Comparison of ENCODE assay signal across 15 mouse cellular contexts in genomic region chr11:24050032-24050757, GRCm38 (mm10). TPM values are rescaled to one million over a fixed set of nuclear protein-coding genes. Genes with fewer than 3 reads are reported as not detected.
DNase-seq lines count a peak whose midpoint lies in the region; ATAC-seq and TF ChIP-seq lines count a peak whose summit lies in the region.
"Had no signal": no experiment of that assay in that cellular context is flagged by ENCODE, and none has a peak within 500 bp of the region (broad histone marks: within the 10 kb centered on the region; RNA-seq: fewer than 3 reads in every experiment).

No protein-coding gene starts in this region.

- no peak for TF ChIP-seq EP300 in MEL (IDR thresholded peaks at IDR 0.05; ENCODE audit: low read depth in 1 of 2, low read length in 2 of 2)

- no peak for TF ChIP-seq POLR2A in MEL (IDR thresholded peaks at IDR 0.05; ENCODE audit: control insufficient read depth in 1 of 2, insufficient read depth in 1 of 2, low read depth in 1 of 2, low read length in 2 of 2, poor library complexity in 1 of 2)

- no peaks in the 10 kb centered on the region for H3K79me2 ChIP-seq in MEL (ENCODE audit: control insufficient read depth, insufficient read depth, low read length, poor library complexity)

- no peaks in the 10 kb centered on the region for H3K9me3 ChIP-seq in heart, embryonic 13.5 days
- no peaks in the 10 kb centered on the region for H3K9me3 ChIP-seq in MEL (replicated peaks; ENCODE audit: insufficient read depth, low read length)
- no peaks in the 10 kb centered on the region for H3K9me3 ChIP-seq in hindbrain, embryonic 11.5 days (ENCODE audit: control insufficient read depth, low read length)
- H3K9me3 ChIP-seq in midbrain, embryonic 15.5 days, result no peaks in the 10 kb centered on the region

- TF ChIP-seq CTCF in MEL (IDR thresholded peaks at IDR 0.05 in 2 of 3, conservative IDR thresholded peaks at IDR 0.05 in 1 of 3; ENCODE audit: control insufficient read depth in 1 of 3, insufficient read depth in 1 of 3, low read depth in 2 of 3, low read length in 3 of 3, poor library complexity in 1 of 3, severe bottlenecking in 1 of 3), result no peak

- WGBS in heart, embryonic 13.5 days, result 74% methylated on average over 11 of the region's 11 CpGs
- 84% methylated on average over 11 of the region's 11 CpGs for WGBS in hindbrain, embryonic 11.5 days
- WGBS in midbrain, embryonic 15.5 days, result 82% methylated on average over 11 of the region's 11 CpGs

- H3K27me3 ChIP-seq in heart, embryonic 13.5 days (replicated peaks), result peaks cover 20% of the 10 kb centered on the region
- peaks cover 2 to 3% of the 10 kb centered on the region in 2 experiments; a peak in 2 of 4 replicates for H3K27me3 ChIP-seq in MEL (ENCODE audit: control insufficient read depth in 1 of 2, insufficient read depth in 2 of 2, low read length in 2 of 2)
- no peaks in the 10 kb centered on the region; the same call in 1 of the 2 replicates for H3K27me3 ChIP-seq in hindbrain, embryonic 11.5 days (ENCODE audit: control insufficient read depth, insufficient read depth, low read length)
- H3K27me3 ChIP-seq in midbrain, embryonic 15.5 days (replicated peaks), result no peaks in the 10 kb centered on the region

- H3K4me1 ChIP-seq in heart, embryonic 13.5 days, result peaks cover 3% of the 10 kb centered on the region; the same call in 1 of the 2 replicates
- H3K4me1 ChIP-seq in MEL (ENCODE audit: control insufficient read depth in 1 of 2, insufficient read depth in 2 of 2, low read length in 2 of 2), result 0 out of 4 replicates have a peak, but pooled peaks cover 0 to 3% of the 10 kb centered on the region in 2 experiments
- H3K4me1 ChIP-seq in hindbrain, embryonic 11.5 days (replicated peaks; ENCODE audit: control insufficient read depth, insufficient read depth, low read length), result no peaks in the 10 kb centered on the region
- H3K4me1 ChIP-seq in midbrain, embryonic 15.5 days, result peaks cover 5% of the 10 kb centered on the region

- H3K4me2 ChIP-seq in heart, embryonic 13.5 days, result peak overlapping the region; percentile 78; the same call in 1 of the 2 replicates
- no peak overlapping the region for H3K4me2 ChIP-seq in hindbrain, embryonic 11.5 days (replicated peaks; ENCODE audit: low read depth, low read length)
- H3K4me2 ChIP-seq in midbrain, embryonic 15.5 days, result no peak overlapping the region

- no peak for ATAC-seq in heart, embryonic 13.5 days (ENCODE audit: extremely low read depth, insufficient number of reproducible peaks, low FRiP score, low TSS enrichment)
- ATAC-seq in hindbrain, embryonic 11.5 days (ENCODE audit: low FRiP score), result no peak
- 0 out of 2 replicates have a peak, but pooled peaks have one; percentile 3 for ATAC-seq in midbrain, embryonic 15.5 days (replicated peaks)

- no peak for DNase-seq in heart, postnatal 4 days
- no peak for DNase-seq in MEL (ENCODE audit: low read depth, low spot score)
- peak; percentile 12 for DNase-seq in hindbrain, embryonic 11.5 days (ENCODE audit: low spot score)
- DNase-seq in thymus, postnatal 4 days, result no peak
- DNase-seq in kidney, postnatal 25 days, result no peak
- no peak for DNase-seq in frontal cortex, adult 2 months (ENCODE audit: extremely low spot score in 1 of 2, low spot score in 1 of 2)
- DNase-seq: kidney, adult 9 months had no signal

- H3K4me3 ChIP-seq in heart, embryonic 13.5 days, result 0 out of 2 replicates have a peak overlapping the region, but pooled peaks have one; percentile 64
- no peak overlapping the region for H3K4me3 ChIP-seq in MEL (ENCODE audit: control insufficient read depth in 1 of 2, insufficient read depth in 1 of 2, low read depth in 2 of 2, low read length in 2 of 2)
- H3K4me3 ChIP-seq in hindbrain, embryonic 11.5 days (ENCODE audit: low read depth, low read length), result no peak overlapping the region
- no peak overlapping the region for H3K4me3 ChIP-seq in midbrain, embryonic 15.5 days

- H3K36me3 ChIP-seq in heart, embryonic 13.5 days, result no peaks in the 10 kb centered on the region
- no peaks in the 10 kb centered on the region for H3K36me3 ChIP-seq in MEL (ENCODE audit: control insufficient read depth in 1 of 2, insufficient read depth in 2 of 2, low read length in 2 of 2)
- H3K36me3 ChIP-seq in hindbrain, embryonic 11.5 days (ENCODE audit: control insufficient read depth, insufficient read depth, low read length), result no peaks in the 10 kb centered on the region
- H3K36me3 ChIP-seq in midbrain, embryonic 15.5 days (replicated peaks), result no peaks in the 10 kb centered on the region

- no peak for TF ChIP-seq RAD21 in MEL (IDR thresholded peaks at IDR 0.05; ENCODE audit: low read depth, low read length)

- no peak overlapping the region for H3K27ac ChIP-seq in heart, embryonic 13.5 days (replicated peaks)
- no peak overlapping the region for H3K27ac ChIP-seq in MEL (ENCODE audit: control insufficient read depth, low read depth, low read length)
- H3K27ac ChIP-seq in hindbrain, embryonic 11.5 days (ENCODE audit: low read depth, low read length), result no peak overlapping the region
- H3K27ac ChIP-seq in midbrain, embryonic 15.5 days, result no peak overlapping the region
- H3K27ac ChIP-seq: liver, embryonic 14.5 days had no signal

- H3K9ac ChIP-seq in heart, embryonic 13.5 days, result no peak overlapping the region
- H3K9ac ChIP-seq in MEL (ENCODE audit: control insufficient read depth, low read depth, low read length, poor library complexity, severe bottlenecking), result no peak overlapping the region
- no peak overlapping the region; the same call in 1 of the 2 replicates for H3K9ac ChIP-seq in hindbrain, embryonic 11.5 days (ENCODE audit: low read depth, low read length)
- H3K9ac ChIP-seq in midbrain, embryonic 15.5 days, result no peak overlapping the region
- H3K9ac ChIP-seq: liver, embryonic 14.5 days had no signal

TF ChIP-seq in MEL, 35 proteins besides CTCF, POLR2A, EP300 and RAD21:
- TF ChIP-seq UBTF (IDR thresholded peaks at IDR 0.05; ENCODE audit: borderline replicate concordance, insufficient read depth, low read depth, low read length) (0 out of 2 replicates have a peak, but pooled peaks have one; percentile 6), USF1 (IDR thresholded peaks at IDR 0.05; ENCODE audit: low read depth, low read length) (no peak)

RNA-seq across cellular contexts. Expression of gene A830031A19Rik, which starts 24.7 kb away (rescaled TPM):
- polyA plus RNA-seq in heart, embryonic 13.5 days (2015; fragmentation: Nextera tagmentation; extraction: Ambion mirVana), result not detected in 2 replicates
- total RNA-seq in heart, postnatal 4 days (2021), result not detected
- not detected in 2 replicates for total RNA-seq in MEL (2012; rRNA removed)
- not detected for polyA plus RNA-seq in MEL (2012; ENCODE audit: insufficient read depth in 1 of 2, insufficient read length in 2 of 2, low read depth in 1 of 2, low replicate concordance in 2 of 2, missing spikeins in 1 of 2)
- not detected in 2 replicates for polyA plus RNA-seq in hindbrain, embryonic 11.5 days (2014; fragmentation: Nextera tagmentation; extraction: Ambion mirVana)
- 0.23 TPM in 1 of 2 replicates, not detected in the other for polyA plus RNA-seq in midbrain, embryonic 15.5 days (2015; fragmentation: Nextera tagmentation; extraction: Ambion mirVana)
- polyA plus RNA-seq in frontal cortex, adult 2 months (2012; rRNA removed), result 1.2 and 1.8 TPM in 2 replicates
- total RNA-seq: adrenal gland, postnatal 4 days; heart, adult 8-10 months; megakaryocyte-erythroid progenitor cell, adult 5-6 weeks had no signal
- polyA plus RNA-seq: C2C12; liver, embryonic 14.5 days; urinary bladder, adult 2 months had no signal

RNA-seq across cellular contexts. Expression of gene Bcl11a, which starts 27.7 kb away (rescaled TPM):
- polyA plus RNA-seq in heart, embryonic 13.5 days (2015; fragmentation: Nextera tagmentation; extraction: Ambion mirVana), result 15.3 and 15.9 TPM in 2 replicates
- total RNA-seq in heart, postnatal 4 days (2021), result 10 to 100 TPM in 1 of 2 experiments, 1 to 10 TPM in 1; 8.4 to 10.3 TPM
- total RNA-seq in MEL (2012; rRNA removed), result 37.0 and 43.8 TPM in 2 replicates
- 100 to 1,000 TPM in 1 of 2 experiments, 10 to 100 TPM in 1; 83.8 to 112 TPM for polyA plus RNA-seq in MEL (2012; ENCODE audit: insufficient read depth in 1 of 2, insufficient read length in 2 of 2, low read depth in 1 of 2, low replicate concordance in 2 of 2, missing spikeins in 1 of 2)
- polyA plus RNA-seq in hindbrain, embryonic 11.5 days (2014; fragmentation: Nextera tagmentation; extraction: Ambion mirVana), result 66.6 and 71.7 TPM in 2 replicates
- 101 and 105 TPM in 2 replicates for polyA plus RNA-seq in midbrain, embryonic 15.5 days (2015; fragmentation: Nextera tagmentation; extraction: Ambion mirVana)
- polyA plus RNA-seq in frontal cortex, adult 2 months (2012; rRNA removed), result 79.7 and 81.5 TPM in 2 replicates
- polyA plus RNA-seq: C2C12 had no signal
